Mouse (Mus musculus) naive thymus-derived CD4-positive, alpha-beta T cell, adult 2 months (primary cell): ENCODE measurements around the gene Tns3.

ENCODE experiments used
- DNase-seq: peaks from one replicate; pipeline ENCODE4 v3.0.0-alpha.2; 2011; ENCODE audit warnings: low read depth

Tns3 gene

GRCm38 (mm10) chr11:8680650-8681049 lies 16.3 kb upstream of the Tns3 start:
- DNase-seq: no peak

- no peak for DNase-seq
Observed at GRCm38 (mm10) chr11:8679221-8679620, 14.9 kb upstream of the Tns3 start.

- DNase-seq: no peak
Observed at GRCm38 (mm10) chr11:8678260-8678995, 14.1 kb upstream of the Tns3 start.

- no peak for DNase-seq
Observed at GRCm38 (mm10) chr11:8675701-8676474, 11.6 kb upstream of the Tns3 start.

- no peak for DNase-seq
Observed at GRCm38 (mm10) chr11:8674549-8675149, 10.3 kb upstream of the Tns3 start.

- DNase-seq: no peak
Observed at GRCm38 (mm10) chr11:8671698-8672097, 7.4 kb upstream of the Tns3 start.

- DNase-seq: no peak
Observed at GRCm38 (mm10) chr11:8669138-8669537, 4.8 kb upstream of the Tns3 start.

- DNase-seq: no peak
Observed at GRCm38 (mm10) chr11:8664797-8665196, 462 bp upstream of the Tns3 start.

- no peak for DNase-seq
Observed at GRCm38 (mm10) chr11:8663444-8664392, 617 bp downstream of the Tns3 start.

- no peak for DNase-seq
Observed at GRCm38 (mm10) chr11:8662706-8663429, 1.5 kb downstream of the Tns3 start.

- DNase-seq: no peak
Observed at GRCm38 (mm10) chr11:8660951-8661350, 3.4 kb downstream of the Tns3 start.

- DNase-seq: no peak
Observed at GRCm38 (mm10) chr11:8659851-8660250, 4.5 kb downstream of the Tns3 start.

- DNase-seq: no peak
Observed at GRCm38 (mm10) chr11:8659061-8659460, 5.3 kb downstream of the Tns3 start.

GRCm38 (mm10) chr11:8657493-8657892 lies 6.8 kb downstream of the Tns3 start:
- no peak for DNase-seq

GRCm38 (mm10) chr11:8656448-8657393 lies 7.6 kb downstream of the Tns3 start:
- DNase-seq: no peak

- DNase-seq: no peak
Observed at GRCm38 (mm10) chr11:8653800-8654295, 10.5 kb downstream of the Tns3 start.

GRCm38 (mm10) chr11:8652792-8653645 lies 11.3 kb downstream of the Tns3 start:
- DNase-seq: no peak

- DNase-seq: no peak
Observed at GRCm38 (mm10) chr11:8652116-8652714, 12.1 kb downstream of the Tns3 start.
